Mouse (Mus musculus) left cerebral cortex, postnatal 14 days (tissue): ENCODE measurements around the gene Snrnp70. TPM values are rescaled to one million over a fixed set of nuclear protein-coding genes. Genes with fewer than 3 reads are reported as not detected.

Experiments used
- total RNA-seq, 2 experiments: library from RNA; stranded (reverse); gene quantifications; 2 replicates each; pipeline ENCODE4 v1.2.3; 2021

The Snrnp70 gene
- total RNA-seq, 2 experiments from 2014 or later = 373 to 398 TPM

Other genes with a start within 250 kb of the Snrnp70 start
- 10 to 100 TPM; 46.9 to 48.4 TPM for gene Pih1d1, start 241.4 kb downstream of the Snrnp70 start, total RNA-seq
- gene Aldh16a1, start 241.2 kb downstream of the Snrnp70 start, total RNA-seq = 10 to 100 TPM; 10.7 to 13.5 TPM
- 1,000 to 10,000 TPM; 1,570 to 1,628 TPM for gene Slc17a7, start 231.8 kb downstream of the Snrnp70 start, total RNA-seq
- gene Gfy, start 216.2 kb downstream of the Snrnp70 start, total RNA-seq = under 1 TPM in 1 of 2 experiments, not detected in 1; 0.18 TPM
- gene Pth2, start 214.7 kb downstream of the Snrnp70 start, total RNA-seq = not detected
- 1 to 10 TPM; 3.0 to 3.5 TPM for gene Ccdc155, start 190.8 kb downstream of the Snrnp70 start, total RNA-seq
- 10 to 100 TPM; 13.7 to 17.3 TPM for gene Dkkl1, start 183.6 kb downstream of the Snrnp70 start, total RNA-seq
- gene Tead2, start 180.0 kb downstream of the Snrnp70 start, total RNA-seq = 1 to 10 TPM; 5.6 to 6.1 TPM
- 1 to 10 TPM; 3.4 to 4.0 TPM for gene Cd37, start 156.6 kb downstream of the Snrnp70 start, total RNA-seq
- gene Slc6a16, start 154.7 kb downstream of the Snrnp70 start, total RNA-seq = 1 to 10 TPM in 1 of 2 experiments, under 1 TPM in 1; 0.97 to 1.1 TPM
- gene Slc6a21, start 118.2 kb downstream of the Snrnp70 start, total RNA-seq = under 1 TPM; 0.40 to 0.59 TPM
- 10 to 100 TPM; 19.5 to 21.3 TPM for gene Trpm4, start 62.0 kb downstream of the Snrnp70 start, total RNA-seq
- 1 to 10 TPM in 1 of 2 experiments, under 1 TPM in 1; 0.99 to 1.2 TPM for gene Hrc, start 60.5 kb downstream of the Snrnp70 start, total RNA-seq
- 100 to 1,000 TPM; 159 to 168 TPM for gene Ppfia3, start 28.7 kb downstream of the Snrnp70 start, total RNA-seq
- gene Lin7b, start 25.2 kb downstream of the Snrnp70 start, total RNA-seq = 100 to 1,000 TPM; 198 to 216 TPM
- gene Kcna7, start 9.9 kb upstream of the Snrnp70 start, total RNA-seq = under 1 TPM in 1 of 2 experiments, not detected in 1; 0.15 TPM
- not detected for gene Ntf5, start 18.0 kb upstream of the Snrnp70 start, total RNA-seq
- gene Lhb, start 25.1 kb upstream of the Snrnp70 start, total RNA-seq = not detected
- 10 to 100 TPM; 14.4 to 16.3 TPM for gene Gys1, start 39.1 kb upstream of the Snrnp70 start, total RNA-seq
- gene Ruvbl2, start 42.4 kb upstream of the Snrnp70 start, total RNA-seq = 10 to 100 TPM; 32.1 to 35.6 TPM
- 100 to 1,000 TPM; 287 to 302 TPM for gene Ftl1, start 64.1 kb upstream of the Snrnp70 start, total RNA-seq
- 10 to 100 TPM; 75.0 to 81.0 TPM for gene Bax, start 71.2 kb upstream of the Snrnp70 start, total RNA-seq
- gene Tulp2, start 86.1 kb upstream of the Snrnp70 start, total RNA-seq = not detected
- 1 to 10 TPM in 1 of 2 experiments, under 1 TPM in 1; 0.88 to 1.7 TPM for gene Gm45808, start 91.1 kb upstream of the Snrnp70 start, total RNA-seq
- 1 to 10 TPM; 2.8 to 2.9 TPM for gene Dhdh, start 93.1 kb upstream of the Snrnp70 start, total RNA-seq
- 100 to 1,000 TPM; 109 to 110 TPM for gene Nucb1, start 114.7 kb upstream of the Snrnp70 start, total RNA-seq
- gene Ppp1r15a, start 130.5 kb upstream of the Snrnp70 start, total RNA-seq = 10 to 100 TPM; 24.2 to 33.3 TPM
- 1 to 10 TPM; 1.0 to 2.4 TPM for gene Plekha4, start 130.6 kb upstream of the Snrnp70 start, total RNA-seq
- not detected for gene Hsd17b14, start 159.2 kb upstream of the Snrnp70 start, total RNA-seq
- gene Bcat2, start 174.4 kb upstream of the Snrnp70 start, total RNA-seq = 10 to 100 TPM; 22.6 to 25.2 TPM
- not detected for gene Fgf21, start 219.7 kb upstream of the Snrnp70 start, total RNA-seq
- not detected for gene Fut1, start 221.5 kb upstream of the Snrnp70 start, total RNA-seq
- under 1 TPM in 1 of 2 experiments, not detected in 1; 0.26 TPM for gene Izumo1, start 226.1 kb upstream of the Snrnp70 start, total RNA-seq
- gene Rasip1, start 231.7 kb upstream of the Snrnp70 start, total RNA-seq = 10 to 100 TPM; 11.2 to 11.3 TPM
- gene Mamstr, start 244.2 kb upstream of the Snrnp70 start, total RNA-seq = 1 to 10 TPM; 2.2 to 2.6 TPM